Comparison of ENCODE assay signal across 42 mouse cellular contexts in genomic region chr7:105368521-105368920, GRCm38 (mm10). TPM values are rescaled to one million over a fixed set of nuclear protein-coding genes. Genes with fewer than 3 reads are reported as not detected.
"Had no signal": no experiment of that assay in that cellular context is flagged by ENCODE, and none has a peak within 500 bp of the region (broad histone marks: within the 10 kb centered on the region; RNA-seq: fewer than 3 reads in every experiment).

No protein-coding gene starts in this region.

- DNase-seq: gastrocnemius, postnatal 14 days; gastrocnemius, postnatal 36 days; heart, adult 18-20 months; heart, postnatal 14 days; heart, postnatal 36 days; kidney, adult 11 months; kidney, adult 2 months; kidney, adult 9 months; kidney, postnatal 14 days; kidney, postnatal 36 days; layer of hippocampus, adult 9-11 months; layer of hippocampus, postnatal 36 days; left cerebral cortex, postnatal 4 days had no signal

- H3K4me2 ChIP-seq: heart, embryonic 11.5 days; heart, embryonic 13.5 days; heart, embryonic 15.5 days; hindbrain, embryonic 13.5 days; hindbrain, embryonic 15.5 days; kidney, embryonic 15.5 days; limb, embryonic 13.5 days; limb, embryonic 15.5 days; liver, embryonic 12.5 days had no signal

- H3K9ac ChIP-seq: heart, embryonic 13.5 days; heart, embryonic 15.5 days; hindbrain, embryonic 13.5 days; hindbrain, embryonic 15.5 days; kidney, embryonic 15.5 days; limb, embryonic 13.5 days; limb, embryonic 15.5 days; liver, embryonic 12.5 days had no signal

- H3K27ac ChIP-seq: heart, embryonic 13.5 days; heart, embryonic 15.5 days; hindbrain, embryonic 13.5 days; hindbrain, embryonic 15.5 days; hindbrain, postnatal 0 days; kidney, embryonic 15.5 days; kidney, postnatal 0 days; limb, embryonic 13.5 days; limb, embryonic 15.5 days; liver, embryonic 12.5 days had no signal

- ATAC-seq: hindbrain, postnatal 0 days; intestine, embryonic 16.5 days; liver, embryonic 12.5 days had no signal

- H3K9me3 ChIP-seq: heart, embryonic 13.5 days; heart, embryonic 15.5 days; hindbrain, embryonic 13.5 days; hindbrain, embryonic 15.5 days; kidney, embryonic 15.5 days; limb, embryonic 13.5 days; limb, embryonic 15.5 days; liver, embryonic 12.5 days had no signal

- H3K27me3 ChIP-seq: heart, embryonic 13.5 days; heart, embryonic 15.5 days; hindbrain, embryonic 13.5 days; hindbrain, embryonic 15.5 days; kidney, embryonic 15.5 days; limb, embryonic 13.5 days; limb, embryonic 15.5 days; liver, embryonic 12.5 days had no signal

- H3K4me3 ChIP-seq: heart, embryonic 13.5 days; heart, embryonic 15.5 days; hindbrain, embryonic 13.5 days; hindbrain, embryonic 15.5 days; kidney, embryonic 15.5 days; limb, embryonic 13.5 days; limb, embryonic 15.5 days; liver, embryonic 12.5 days had no signal

- H3K4me1 ChIP-seq: hindbrain, embryonic 13.5 days; hindbrain, embryonic 15.5 days; kidney, embryonic 15.5 days; limb, embryonic 13.5 days; limb, embryonic 15.5 days had no signal

- H3K36me3 ChIP-seq: heart, embryonic 15.5 days; kidney, embryonic 15.5 days; liver, embryonic 12.5 days had no signal

RNA-seq across cellular contexts. Expression of gene Olfr692, which starts 0.5 kb away (rescaled TPM):
- total RNA-seq: gastrocnemius, adult 18-20 months; gastrocnemius, adult 8-10 months; gastrocnemius, postnatal 14 days; gastrocnemius, postnatal 36 days; heart, adult 18-20 months; heart, adult 8-10 months; heart, postnatal 14 days; heart, postnatal 36 days; hematopoietic stem cell, adult 5-6 weeks; hindbrain, postnatal 0 days; layer of hippocampus, adult 18-20 months; layer of hippocampus, adult 8-10 months; layer of hippocampus, postnatal 14 days; layer of hippocampus, postnatal 36 days; left cerebral cortex, adult 18-20 months; left cerebral cortex, adult 8-10 months; left cerebral cortex, postnatal 10 days; left cerebral cortex, postnatal 25 days; left cerebral cortex, postnatal 4 days; liver, adult 2 months had no signal
- polyA plus RNA-seq: gonadal fat pad, adult 2 months; heart, embryonic 11.5 days; heart, embryonic 13.5 days; heart, embryonic 15.5 days; heart, postnatal 0 days; hindbrain, embryonic 11.5 days; hindbrain, embryonic 13.5 days; hindbrain, embryonic 15.5 days; hindbrain, postnatal 0 days; intestine, embryonic 14.5 days; intestine, embryonic 16.5 days; kidney, adult 2 months; kidney, embryonic 15.5 days; kidney, postnatal 0 days; large intestine, adult 2 months; limb, embryonic 13.5 days; limb, embryonic 15.5 days; liver, adult 2 months; liver, embryonic 12.5 days had no signal

RNA-seq across cellular contexts. Expression of gene Gm5901, which starts 6.3 kb away (rescaled TPM):
- total RNA-seq: gastrocnemius, adult 18-20 months; gastrocnemius, adult 8-10 months; gastrocnemius, postnatal 14 days; gastrocnemius, postnatal 36 days; heart, adult 18-20 months; heart, adult 8-10 months; heart, postnatal 14 days; heart, postnatal 36 days; hematopoietic stem cell, adult 5-6 weeks; hindbrain, postnatal 0 days; layer of hippocampus, adult 18-20 months; layer of hippocampus, adult 8-10 months; layer of hippocampus, postnatal 14 days; layer of hippocampus, postnatal 36 days; left cerebral cortex, adult 18-20 months; left cerebral cortex, adult 8-10 months; left cerebral cortex, postnatal 10 days; left cerebral cortex, postnatal 25 days; left cerebral cortex, postnatal 4 days; liver, adult 2 months had no signal
- polyA plus RNA-seq: heart, embryonic 11.5 days; heart, embryonic 13.5 days; heart, embryonic 15.5 days; heart, postnatal 0 days; hindbrain, embryonic 11.5 days; hindbrain, embryonic 13.5 days; hindbrain, embryonic 15.5 days; hindbrain, postnatal 0 days; intestine, embryonic 14.5 days; intestine, embryonic 16.5 days; kidney, adult 2 months; kidney, embryonic 15.5 days; kidney, postnatal 0 days; large intestine, adult 2 months; limb, embryonic 13.5 days; limb, embryonic 15.5 days; liver, adult 2 months; liver, embryonic 12.5 days had no signal

RNA-seq across cellular contexts. Expression of gene Olfr691, which starts 26.5 kb away (rescaled TPM):
- total RNA-seq: gastrocnemius, adult 18-20 months; gastrocnemius, adult 8-10 months; gastrocnemius, postnatal 14 days; gastrocnemius, postnatal 36 days; heart, adult 18-20 months; heart, adult 8-10 months; heart, postnatal 14 days; hematopoietic stem cell, adult 5-6 weeks; liver, adult 2 months had no signal
- polyA plus RNA-seq: gonadal fat pad, adult 2 months; heart, embryonic 11.5 days; heart, embryonic 13.5 days; heart, embryonic 15.5 days; heart, postnatal 0 days; intestine, embryonic 14.5 days; intestine, embryonic 16.5 days; kidney, adult 2 months; kidney, embryonic 15.5 days; kidney, postnatal 0 days; large intestine, adult 2 months; limb, embryonic 13.5 days; limb, embryonic 15.5 days; liver, adult 2 months had no signal

RNA-seq across cellular contexts. Expression of gene Olfr690, which starts 34.6 kb away (rescaled TPM):
- total RNA-seq: gastrocnemius, adult 18-20 months; gastrocnemius, adult 8-10 months; gastrocnemius, postnatal 14 days; gastrocnemius, postnatal 36 days; heart, adult 18-20 months; heart, postnatal 14 days; heart, postnatal 36 days; hematopoietic stem cell, adult 5-6 weeks; liver, adult 2 months had no signal
- polyA plus RNA-seq: gonadal fat pad, adult 2 months; heart, embryonic 11.5 days; heart, embryonic 13.5 days; heart, embryonic 15.5 days; heart, postnatal 0 days; hindbrain, embryonic 11.5 days; hindbrain, embryonic 13.5 days; hindbrain, embryonic 15.5 days; hindbrain, postnatal 0 days; intestine, embryonic 14.5 days; intestine, embryonic 16.5 days; kidney, embryonic 15.5 days; kidney, postnatal 0 days; large intestine, adult 2 months; limb, embryonic 13.5 days; limb, embryonic 15.5 days; liver, adult 2 months; liver, embryonic 12.5 days had no signal
